Mouse (Mus musculus): ENCODE data around the gene Phospho1. TPM values are rescaled to one million over a fixed set of nuclear protein-coding genes. Genes with fewer than 3 reads are reported as not detected.

The Phospho1 gene
- 100 to 1,000 TPM; 167 to 174 TPM for total RNA-seq (2023)

DNA sequence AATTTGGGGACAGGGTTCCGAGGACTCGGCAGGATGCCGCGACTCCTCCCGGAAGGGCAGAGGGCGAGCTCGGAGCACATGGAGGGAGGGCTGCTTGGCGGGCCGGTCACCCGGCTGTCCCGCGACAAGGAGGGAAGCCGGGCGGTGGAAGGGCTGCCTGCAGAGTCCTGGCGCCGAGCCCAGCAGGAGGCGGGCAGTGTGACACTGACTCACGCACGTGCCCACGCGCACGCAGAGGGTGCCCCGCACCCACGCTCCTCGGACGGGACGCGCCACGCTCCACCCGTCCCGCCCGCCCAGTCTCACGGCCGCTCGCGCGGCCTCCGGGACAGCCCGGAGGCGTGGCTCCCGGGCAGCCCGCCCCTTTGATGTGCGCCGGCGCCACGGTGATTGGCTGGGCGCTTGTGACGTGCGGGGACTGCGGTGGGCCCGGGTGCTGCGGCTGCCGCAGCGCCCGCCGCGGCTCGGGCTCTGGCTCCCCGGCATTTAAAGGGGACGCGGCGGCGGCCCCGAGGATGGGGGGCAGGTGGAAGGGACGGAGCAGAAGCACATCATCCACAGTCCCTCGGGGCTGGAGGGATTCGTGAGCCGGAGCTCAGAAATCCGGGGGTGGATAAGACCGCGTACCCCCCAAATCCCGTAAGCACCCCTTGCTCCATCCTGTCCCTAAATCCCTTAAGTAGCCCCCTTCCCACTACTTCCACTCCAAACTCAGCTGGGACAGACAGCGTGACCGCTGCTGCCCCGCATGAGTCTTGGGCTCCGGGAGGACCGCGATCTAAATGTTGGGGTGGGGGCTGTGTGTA lies at the start of gene Phospho1:
Gene Phospho1 (plus strand): TSS at position 429 of the 806 bp plus-strand sequence.

GRCm38 (mm10) chr11:95837059-95837458 lies 12.8 kb downstream of the Phospho1 start, which contains the start of gene Gngt2:
Gene Gngt2 (plus strand): TSS chr11:95837216.

DNA sequence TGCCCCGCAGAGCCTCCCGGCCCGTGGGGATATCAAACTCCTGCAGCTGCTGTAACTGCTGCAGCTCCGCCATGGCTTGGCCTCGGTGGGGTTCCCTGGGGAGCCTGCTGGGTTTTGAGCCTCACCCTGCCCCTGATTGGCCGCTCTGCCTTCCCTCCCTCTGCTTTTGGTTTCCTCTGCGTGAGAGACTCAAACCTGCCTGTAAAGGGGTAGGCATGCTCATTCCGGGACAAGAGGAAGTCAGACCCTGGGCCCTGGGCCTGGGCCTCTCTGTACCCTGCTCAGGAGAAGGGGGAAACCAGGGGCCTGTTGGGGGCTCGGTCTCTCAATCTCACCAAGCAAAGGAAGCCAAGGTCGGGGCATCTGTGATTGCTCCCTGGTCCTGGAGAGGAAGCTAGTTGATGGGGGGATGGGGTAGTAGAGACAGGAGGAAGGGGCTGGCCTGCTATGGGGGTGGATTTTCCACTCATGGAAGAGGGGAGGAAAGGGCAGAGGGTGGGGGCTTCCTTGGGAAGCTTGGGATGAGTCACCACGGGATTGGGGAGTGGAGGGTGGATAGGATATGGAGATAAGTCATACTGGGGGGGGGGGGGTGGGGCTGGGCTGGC lies 17.9 kb downstream of the Phospho1 start, which contains the start of gene Abi3:
Gene Abi3 (minus strand): TSS at position 403 of the 608 bp plus-strand sequence.

Other genes starting within 250 kb of the Phospho1 start
- under 1 TPM in 1 of 2 experiments, not detected in 1; 0.13 TPM for gene Ngfr, start 236.8 kb upstream of the Phospho1 start, total RNA-seq (2023)
- gene Phb, start 157.5 kb upstream of the Phospho1 start, total RNA-seq (2023) = 10 to 100 TPM; 23.1 to 27.6 TPM
- 10 to 100 TPM; 64.9 to 68.0 TPM for gene Zfp652, start 111.8 kb upstream of the Phospho1 start, total RNA-seq (2023)
- gene B130006D01Rik, start 100.9 kb upstream of the Phospho1 start, total RNA-seq (2023) = 1 to 10 TPM; 3.7 to 4.3 TPM
- gene Gngt2, start 12.7 kb downstream of the Phospho1 start, total RNA-seq (2023) = 10 to 100 TPM; 20.5 to 30.0 TPM
- gene Abi3, start 18.0 kb downstream of the Phospho1 start, total RNA-seq (2023) = 10 to 100 TPM in 1 of 2 experiments, 1 to 10 TPM in 1; 9.6 to 17.9 TPM
- gene B4galnt2, start 90.4 kb downstream of the Phospho1 start, total RNA-seq (2023) = not detected
- gene Igf2bp1, start 181.4 kb downstream of the Phospho1 start, total RNA-seq (2023) = not detected
- not detected for gene Gip, start 200.0 kb downstream of the Phospho1 start, total RNA-seq (2023)
- 10 to 100 TPM; 53.3 to 63.4 TPM for gene Snf8, start 210.4 kb downstream of the Phospho1 start, total RNA-seq (2023)
- 10 to 100 TPM; 32.3 to 33.4 TPM for gene Ube2z, start 240.9 kb downstream of the Phospho1 start, total RNA-seq (2023)